Mouse (Mus musculus) layer of hippocampus, adult 18-20 months (tissue): ENCODE measurements around the gene Iqce. TPM values are rescaled to one million over a fixed set of nuclear protein-coding genes. Genes with fewer than 3 reads are reported as not detected.

Source experiments
- DNase-seq, 2 experiments: peaks; one replicate each; pipeline ENCODE4 v3.0.0; 2022; ENCODE audit warnings: low spot score in 2 of 2
- total RNA-seq, 2 experiments: library from RNA; stranded (reverse); gene quantifications; 2 replicates each; pipeline ENCODE4 v1.2.3; 2021

The Iqce gene
- total RNA-seq, 2 experiments from 2014 or later, result 47.4 to 55.1 TPM

- DNase-seq, result no peak
Observed at GRCm38 (mm10) chr5:140617714-140618113, 84.5 kb downstream of the Iqce start.

- DNase-seq, result no peak
Observed at GRCm38 (mm10) chr5:140616691-140617090, 85.5 kb downstream of the Iqce start.

- DNase-seq, result no peak
Observed at GRCm38 (mm10) chr5:140616110-140616503, 86.1 kb downstream of the Iqce start.

- no peak for DNase-seq
Observed at GRCm38 (mm10) chr5:140615321-140616109, 86.7 kb downstream of the Iqce start.

- DNase-seq, result no peak
Observed at GRCm38 (mm10) chr5:140614837-140615236, 87.3 kb downstream of the Iqce start.

- no peak for DNase-seq
Observed at GRCm38 (mm10) chr5:140614141-140614540, 88.0 kb downstream of the Iqce start.

- DNase-seq, result no peak
Observed at GRCm38 (mm10) chr5:140612191-140612590, 90.0 kb downstream of the Iqce start.

Other genes starting within 250 kb of the Iqce start
- gene Chst12, start 196.8 kb downstream of the Iqce start, total RNA-seq, result 10 to 100 TPM; 18.4 to 18.8 TPM
- not detected for gene Grifin, start 137.3 kb downstream of the Iqce start, total RNA-seq
- gene Lfng, start 95.1 kb downstream of the Iqce start, total RNA-seq, result 10 to 100 TPM; 19.3 to 21.2 TPM
- 100 to 1,000 TPM; 182 to 186 TPM for gene Ttyh3, start 53.3 kb downstream of the Iqce start, total RNA-seq
- 10 to 100 TPM; 17.7 to 18.5 TPM for gene Brat1, start 2.6 kb upstream of the Iqce start, total RNA-seq
- 10 to 100 TPM; 12.1 to 15.0 TPM for gene Amz1, start 21.7 kb upstream of the Iqce start, total RNA-seq
- 10 to 100 TPM; 86.2 to 95.6 TPM for gene Gna12, start 128.1 kb upstream of the Iqce start, total RNA-seq